Mouse (Mus musculus): ENCODE measurements at regions not wholly inside any gene's neighbourhood (a gene's known extent, or its start where the extent isn't known, plus 50 kb on each side); places are given as distances from the start of the nearest gene placed in this dataset.

DNA sequence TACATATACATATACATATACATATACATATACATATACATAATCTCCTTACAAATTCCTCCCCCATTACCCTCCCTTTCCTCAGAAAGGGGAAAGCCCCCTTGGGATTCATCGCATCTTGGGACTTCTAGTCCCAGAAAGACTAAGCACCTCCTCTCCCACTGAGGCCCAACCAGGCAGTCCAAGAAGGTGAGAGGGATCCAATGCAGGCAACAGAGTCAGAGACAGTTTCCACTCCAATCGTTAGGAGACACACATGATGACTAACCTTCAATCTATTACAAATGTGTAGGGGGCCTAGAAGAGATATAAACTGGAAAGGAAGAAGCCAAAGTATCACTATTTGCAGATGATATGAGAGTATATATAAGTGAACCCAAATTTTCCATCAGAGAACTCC lies 323.3 kb downstream of the Mat2b start:
- DNase-seq = no peak
- intact Hi-C loops (cut with DNase I) = no loop called here
- Histone ChIP-seq H3K27ac (no peak overlapping the region), H3K4me3 (no peak overlapping the region)
- TF ChIP-seq CTCF (IDR thresholded peaks at IDR 0.05) = no peak

DNA sequence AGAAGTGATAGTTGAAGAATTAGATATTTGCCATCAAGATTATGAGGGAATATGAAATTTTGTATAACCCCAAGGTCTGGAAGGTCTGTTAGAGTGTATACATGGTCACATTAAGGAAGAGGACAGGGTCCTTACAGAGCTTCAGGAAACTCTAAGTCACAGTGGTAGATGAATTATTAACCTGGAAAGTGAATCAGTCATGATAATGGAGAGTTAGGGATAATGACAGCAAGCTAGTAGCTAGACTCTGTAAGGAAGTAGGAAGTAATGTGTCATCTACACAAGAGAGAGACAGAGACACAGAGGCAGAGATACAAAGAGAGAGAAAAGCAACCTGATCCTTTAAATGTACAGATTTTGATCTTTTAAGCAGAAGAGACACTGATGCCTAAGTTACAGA lies 328.4 kb downstream of the Mat2b start:
- no peak for TF ChIP-seq CTCF (IDR thresholded peaks at IDR 0.05)
- Histone ChIP-seq H3K27ac (no peak overlapping the region), H3K4me3 (no peak overlapping the region)
- DNase-seq = no peak
- intact Hi-C loops (cut with DNase I) = no loop called here

DNA sequence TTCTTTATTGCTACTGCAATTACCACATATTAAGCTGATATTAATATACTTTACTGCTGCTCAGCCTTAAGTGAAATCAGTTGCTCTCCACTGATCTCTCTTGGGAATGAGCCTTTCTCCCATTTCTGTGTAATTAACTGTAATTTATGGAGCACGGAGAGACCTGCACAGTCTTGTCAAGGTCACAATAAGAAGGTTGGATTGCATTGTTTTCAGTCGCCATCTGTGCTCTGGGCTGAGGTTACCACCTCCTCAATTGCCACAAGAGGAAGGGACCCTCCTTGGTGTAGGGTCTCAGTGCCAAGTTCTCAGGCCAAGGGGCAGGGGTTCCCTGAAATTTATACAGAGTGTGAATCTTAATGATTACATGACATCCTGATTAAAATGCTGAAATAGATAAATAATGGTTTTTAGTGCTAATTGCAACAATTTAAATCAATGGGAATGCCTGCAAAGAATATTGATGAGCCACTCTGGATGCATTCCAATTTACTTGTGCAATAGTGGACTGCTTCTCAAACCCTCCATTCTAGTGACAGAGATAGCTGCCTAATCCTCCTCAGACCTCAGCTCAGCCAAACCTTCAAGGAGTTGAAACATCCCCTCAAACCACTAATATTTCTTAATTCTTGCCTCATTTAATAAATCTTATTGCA lies 332.3 kb downstream of the Mat2b start:
- Histone ChIP-seq H3K4me3 (no peak overlapping the region), H3K27ac (no peak overlapping the region)
- TF ChIP-seq CTCF (IDR thresholded peaks at IDR 0.05) = no peak
- DNase-seq = no peak
- intact Hi-C loops (cut with DNase I) = no loop called here

All from gastrocnemius, adult 2 months (tissue).